Mouse (Mus musculus): ENCODE data around the gene Syngap1. TPM values are rescaled to one million over a fixed set of nuclear protein-coding genes. Genes with fewer than 3 reads are reported as not detected.
A peak's percentile ranks its signal among the peaks of the same experiment; 100 is the strongest.

Gene Syngap1
- polyA plus RNA-seq, 1 experiment: 5.2 TPM

DNA sequence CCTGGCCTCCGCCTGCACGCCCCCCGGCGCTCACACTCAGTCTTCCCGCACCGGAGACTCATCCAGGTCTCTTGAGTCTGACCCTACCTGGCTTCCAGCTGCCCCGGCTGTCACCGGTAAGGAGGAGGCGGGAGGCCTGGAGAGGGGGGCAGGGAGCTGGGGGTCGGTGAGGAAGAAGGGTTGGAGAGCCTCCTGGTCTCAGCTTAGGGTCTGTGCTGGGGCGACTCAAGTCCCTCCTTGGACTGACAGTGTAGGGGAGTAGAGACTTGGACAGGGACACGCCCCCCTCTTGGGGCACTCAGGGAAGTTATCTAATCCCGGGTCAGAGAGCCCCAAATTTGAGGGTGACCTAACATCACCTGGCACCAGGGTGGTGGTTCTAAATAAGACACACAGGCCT, 7.6 kb upstream of the Syngap1 start:
- H3K36me3 ChIP-seq (ENCODE audit: control insufficient read depth, insufficient read depth): peaks cover 6% of the 10 kb centered on the region
- H3ac ChIP-seq (ENCODE audit: control insufficient read depth, insufficient read length): peak overlapping the region; percentile 33
- no peaks in the 10 kb centered on the region for H3K27me3 ChIP-seq (ENCODE audit: control insufficient read depth, insufficient read depth, insufficient read length)
- peaks cover 8% of the 10 kb centered on the region for H3K79me2 ChIP-seq (ENCODE audit: control insufficient read depth, insufficient read depth)
- no peak for TF ChIP-seq CEBPB (IDR thresholded peaks at IDR 0.05; ENCODE audit: insufficient read depth, poor library complexity, severe bottlenecking)
- no peak for TF ChIP-seq TCF3 (IDR thresholded peaks at IDR 0.05; ENCODE audit: insufficient read length, low read depth)
- no peak for TF ChIP-seq MYOG (IDR thresholded peaks at IDR 0.05; ENCODE audit: control insufficient read depth in 1 of 3, insufficient read depth in 1 of 3, insufficient read length in 2 of 3, low read depth in 2 of 3)
- H3K4me3 ChIP-seq: peak overlapping the region; percentile 39
- peak overlapping the region; percentile 83 for H3K4me2 ChIP-seq (ENCODE audit: low read depth)

DNA sequence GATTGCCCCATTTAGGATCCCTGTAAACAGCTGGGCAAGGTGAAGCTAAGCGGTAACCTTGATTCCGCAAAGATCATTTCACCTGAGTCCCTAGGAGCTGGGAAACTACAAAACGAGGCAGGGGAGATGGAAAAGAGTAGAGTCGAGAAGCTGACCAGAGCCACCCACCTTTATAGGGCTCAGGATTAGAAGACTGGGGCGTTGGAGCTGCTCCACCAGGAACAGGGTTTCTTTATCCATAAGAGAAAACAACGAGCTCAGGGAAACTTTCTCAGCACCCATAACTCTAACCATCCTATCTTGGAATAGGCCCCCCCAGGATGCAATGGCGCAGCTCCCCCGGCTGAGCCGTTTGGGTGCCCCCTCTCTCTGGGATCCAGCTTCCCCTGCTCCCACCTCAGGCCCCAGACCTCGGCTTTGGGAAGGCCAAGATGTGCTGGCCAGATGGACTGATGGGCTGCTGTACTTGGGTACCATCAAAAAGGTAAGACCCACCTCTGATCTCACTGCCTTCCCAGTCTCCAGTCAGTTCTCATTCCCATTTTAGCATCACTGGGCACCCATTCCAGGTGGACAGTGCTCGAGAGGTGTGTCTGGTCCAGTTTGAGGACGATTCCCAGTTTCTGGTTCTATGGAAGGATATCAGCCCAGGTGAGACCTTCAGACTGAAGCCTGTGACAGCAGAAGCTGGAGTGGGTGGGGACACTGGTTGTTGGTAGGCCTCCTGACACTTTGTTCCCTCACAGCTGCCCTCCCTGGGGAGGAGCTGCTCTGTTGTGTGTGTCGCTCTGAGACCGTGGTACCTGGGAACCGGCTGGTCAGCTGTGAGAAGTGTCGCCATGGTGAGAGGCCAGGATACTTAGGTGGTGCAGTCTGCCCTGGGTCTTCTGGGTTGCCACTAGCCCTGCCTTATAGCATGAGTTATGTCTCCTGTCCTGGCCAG, 6.9 kb upstream of the Syngap1 start:
- no peaks in the 10 kb centered on the region for H3K27me3 ChIP-seq (ENCODE audit: control insufficient read depth, insufficient read depth, insufficient read length)
- TF ChIP-seq SRF (IDR thresholded peaks at IDR 0.05; ENCODE audit: control insufficient read depth, insufficient read length, low read depth) (no peak), TCF3 (IDR thresholded peaks at IDR 0.05; ENCODE audit: insufficient read length, low read depth) (no peak), MAX (IDR thresholded peaks at IDR 0.05; ENCODE audit: low read depth) (no peak), POLR2AphosphoS2 (IDR thresholded peaks at IDR 0.05; ENCODE audit: insufficient read length, low read depth) (no peak), TCF12 (IDR thresholded peaks at IDR 0.05; ENCODE audit: insufficient read depth, poor library complexity, severe bottlenecking) (no peak), USF1 (IDR thresholded peaks at IDR 0.05; ENCODE audit: low read depth) (no peak), MYOD1 (IDR thresholded peaks at IDR 0.05; ENCODE audit: control insufficient read depth in 1 of 3, insufficient read length in 2 of 3, low read depth in 2 of 3) (no peak), REST (IDR thresholded peaks at IDR 0.05; ENCODE audit: insufficient read depth, insufficient read length) (no peak), CEBPB (IDR thresholded peaks at IDR 0.05; ENCODE audit: insufficient read depth, poor library complexity, severe bottlenecking) (no peak), MYOG (IDR thresholded peaks at IDR 0.05; ENCODE audit: control insufficient read depth in 1 of 3, insufficient read depth in 1 of 3, insufficient read length in 2 of 3, low read depth in 2 of 3) (no peak), POLR2A (IDR thresholded peaks at IDR 0.05; ENCODE audit: insufficient read length, low read depth) (no peak), E2F4 (IDR thresholded peaks at IDR 0.05; ENCODE audit: insufficient read depth) (no peak)
- H3K4me2 ChIP-seq (ENCODE audit: low read depth): peak overlapping the region; percentile 83
- H3ac ChIP-seq (ENCODE audit: control insufficient read depth, insufficient read length): no peak overlapping the region
- H3K36me3 ChIP-seq (ENCODE audit: control insufficient read depth, insufficient read depth): peaks cover under 1% of the 10 kb centered on the region
- H3K4me3 ChIP-seq: peak overlapping the region; percentile 39
- peaks cover 13% of the 10 kb centered on the region for H3K79me2 ChIP-seq (ENCODE audit: control insufficient read depth, insufficient read depth)

GRCm38 (mm10) chr17:26935027-26935426, 6.0 kb upstream of the Syngap1 start:
- H3K79me2 ChIP-seq (ENCODE audit: control insufficient read depth, insufficient read depth): peaks cover 13% of the 10 kb centered on the region
- no peak overlapping the region for H3K4me2 ChIP-seq (ENCODE audit: low read depth)
- no peak overlapping the region for H3ac ChIP-seq (ENCODE audit: control insufficient read depth, insufficient read length)
- no peaks in the 10 kb centered on the region for H3K36me3 ChIP-seq (ENCODE audit: control insufficient read depth, insufficient read depth)
- no peak overlapping the region for H3K4me3 ChIP-seq
- H3K27me3 ChIP-seq (ENCODE audit: control insufficient read depth, insufficient read depth, insufficient read length): no peaks in the 10 kb centered on the region
- TF ChIP-seq TCF3 (IDR thresholded peaks at IDR 0.05; ENCODE audit: insufficient read length, low read depth) (no peak), SRF (IDR thresholded peaks at IDR 0.05; ENCODE audit: control insufficient read depth, insufficient read length, low read depth) (no peak), USF1 (IDR thresholded peaks at IDR 0.05; ENCODE audit: low read depth) (no peak), TCF12 (IDR thresholded peaks at IDR 0.05; ENCODE audit: insufficient read depth, poor library complexity, severe bottlenecking) (no peak), E2F4 (IDR thresholded peaks at IDR 0.05; ENCODE audit: insufficient read depth) (no peak), CEBPB (IDR thresholded peaks at IDR 0.05; ENCODE audit: insufficient read depth, poor library complexity, severe bottlenecking) (no peak), MAX (IDR thresholded peaks at IDR 0.05; ENCODE audit: low read depth) (no peak), REST (IDR thresholded peaks at IDR 0.05; ENCODE audit: insufficient read depth, insufficient read length) (no peak), POLR2A (IDR thresholded peaks at IDR 0.05; ENCODE audit: insufficient read length, low read depth) (no peak), POLR2AphosphoS2 (IDR thresholded peaks at IDR 0.05; ENCODE audit: insufficient read length, low read depth) (no peak), MYOG (IDR thresholded peaks at IDR 0.05; ENCODE audit: control insufficient read depth in 1 of 3, insufficient read depth in 1 of 3, insufficient read length in 2 of 3, low read depth in 2 of 3) (no peak), MYOD1 (IDR thresholded peaks at IDR 0.05; ENCODE audit: control insufficient read depth in 1 of 3, insufficient read length in 2 of 3, low read depth in 2 of 3) (no peak)

DNA sequence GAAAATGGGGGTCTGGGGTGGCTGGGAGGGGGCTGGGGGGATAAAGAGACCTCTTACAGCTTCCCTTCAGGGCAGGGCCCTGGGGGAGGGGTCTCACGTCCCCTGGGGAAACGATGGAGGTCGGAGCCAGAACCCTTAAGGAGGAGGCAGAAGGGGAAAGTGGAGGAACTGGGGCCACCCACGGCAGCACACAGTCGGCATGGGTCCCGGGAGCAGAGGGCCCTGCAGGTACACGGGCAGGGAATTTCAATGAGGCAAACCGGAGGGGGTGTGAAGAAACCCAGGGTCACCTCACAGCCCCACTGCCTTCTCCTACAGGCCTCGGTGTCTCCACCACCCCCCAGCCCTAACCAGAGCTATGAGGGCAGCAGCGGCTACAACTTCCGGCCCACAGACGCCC, 4.6 kb upstream of the Syngap1 start:
- H3ac ChIP-seq (ENCODE audit: control insufficient read depth, insufficient read length): no peak overlapping the region
- no peaks in the 10 kb centered on the region for H3K27me3 ChIP-seq (ENCODE audit: control insufficient read depth, insufficient read depth, insufficient read length)
- no peak for TF ChIP-seq POLR2AphosphoS2 (IDR thresholded peaks at IDR 0.05; ENCODE audit: insufficient read length, low read depth)
- no peak for TF ChIP-seq REST (IDR thresholded peaks at IDR 0.05; ENCODE audit: insufficient read depth, insufficient read length)
- no peaks in the 10 kb centered on the region for H3K36me3 ChIP-seq (ENCODE audit: control insufficient read depth, insufficient read depth)
- peaks cover 13% of the 10 kb centered on the region for H3K79me2 ChIP-seq (ENCODE audit: control insufficient read depth, insufficient read depth)
- H3K4me2 ChIP-seq (ENCODE audit: low read depth): no peak overlapping the region
- H3K4me3 ChIP-seq: no peak overlapping the region

Measured in myocyte (in vitro differentiated cells).